In the genomic region with DNA sequence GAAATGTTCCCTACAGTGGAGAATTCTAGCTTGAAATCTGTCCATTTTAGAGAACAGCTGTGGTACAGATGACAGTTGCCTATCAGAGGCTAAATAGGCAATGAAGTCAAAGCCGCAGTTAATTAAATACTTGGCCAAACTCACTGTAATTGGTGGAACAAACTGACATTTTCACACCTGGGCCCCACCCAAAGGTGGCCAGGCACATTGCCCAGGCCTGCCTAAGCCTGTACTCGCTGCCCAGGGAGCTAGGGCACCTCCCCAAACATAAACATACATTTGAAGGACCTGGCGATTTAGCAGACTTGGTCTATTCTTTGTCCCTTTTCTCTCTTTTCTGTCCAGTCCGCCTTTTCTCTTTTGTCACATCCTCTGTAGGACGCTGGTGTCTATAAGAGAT, we compare ENCODE assay signal across 8 mouse cellular contexts. TPM values are rescaled to one million over a fixed set of nuclear protein-coding genes. Genes with fewer than 3 reads are reported as not detected.
DNase-seq lines count a peak whose midpoint lies in the region; ATAC-seq lines count a peak whose summit lies in the region.

Gene Ccdc17, plus strand, starts transcription at position 276 of the 400 bp plus-strand sequence.

- peak; percentile 13 for DNase-seq in kidney, adult 18-20 months
- DNase-seq in kidney, postnatal 14 days, result no peak
- DNase-seq in hindbrain, embryonic 11.5 days (ENCODE audit: low spot score), result no peak
- no peak for DNase-seq in left cerebral cortex, adult 8-10 months (ENCODE audit: low spot score in 2 of 2)
- DNase-seq in left cerebral cortex, postnatal 14 days (ENCODE audit: low spot score in 2 of 2), result no peak

- peak within 1 kb of the TSS; percentile 96 for H3K4me3 ChIP-seq in brown adipose tissue, adult 24 weeks (ENCODE audit: insufficient read depth, low read depth, low read length)
- H3K4me3 ChIP-seq in hindbrain, embryonic 11.5 days (ENCODE audit: low read depth, low read length), result peak within 1 kb of the TSS; percentile 67
- H3K4me3 ChIP-seq in liver, embryonic 15.5 days (replicated peaks), result peak within 1 kb of the TSS; percentile 76
- H3K4me3 ChIP-seq in stomach, embryonic 16.5 days (replicated peaks; ENCODE audit: low read length), result peak within 1 kb of the TSS; percentile 55

- H3K9ac ChIP-seq in hindbrain, embryonic 11.5 days (ENCODE audit: low read depth, low read length), result peak within 1 kb of the TSS; percentile 72
- peak within 1 kb of the TSS; percentile 72 for H3K9ac ChIP-seq in liver, embryonic 15.5 days
- H3K9ac ChIP-seq in stomach, embryonic 16.5 days (ENCODE audit: low read length), result peak within 1 kb of the TSS; percentile 87

- H3K36me3 ChIP-seq in hindbrain, embryonic 11.5 days (ENCODE audit: control insufficient read depth, insufficient read depth, low read length), result peaks cover 2% of the 10 kb centered on the region; the same call in 1 of the 2 replicates
- peaks cover 51% of the 10 kb centered on the region for H3K36me3 ChIP-seq in liver, embryonic 15.5 days (replicated peaks)
- peaks cover 15% of the 10 kb centered on the region for H3K36me3 ChIP-seq in stomach, embryonic 16.5 days (ENCODE audit: control insufficient read depth, insufficient read depth, low read length)

- no peaks in the 10 kb centered on the region for H3K27me3 ChIP-seq in hindbrain, embryonic 11.5 days (ENCODE audit: control insufficient read depth, insufficient read depth, low read length)
- H3K27me3 ChIP-seq in liver, embryonic 15.5 days, result no peaks in the 10 kb centered on the region
- H3K27me3 ChIP-seq in stomach, embryonic 16.5 days (ENCODE audit: control insufficient read depth, insufficient read depth, low read length), result no peaks in the 10 kb centered on the region

- H3K4me2 ChIP-seq in hindbrain, embryonic 11.5 days (replicated peaks; ENCODE audit: low read depth, low read length), result peak within 1 kb of the TSS; percentile 87
- H3K4me2 ChIP-seq in liver, embryonic 15.5 days, result peak within 1 kb of the TSS; percentile 92
- peak within 1 kb of the TSS; percentile 72 for H3K4me2 ChIP-seq in stomach, embryonic 16.5 days (ENCODE audit: low read depth, low read length)

- no peak for ATAC-seq in hindbrain, embryonic 11.5 days (ENCODE audit: low FRiP score)
- ATAC-seq in liver, embryonic 15.5 days (ENCODE audit: insufficient read depth), result no peak
- no peak for ATAC-seq in stomach, embryonic 16.5 days (ENCODE audit: insufficient read depth, low FRiP score)

- peak within 1 kb of the TSS; percentile 72 for H3K27ac ChIP-seq in brown adipose tissue, adult 24 weeks (replicated peaks; ENCODE audit: low read depth, low read length)
- H3K27ac ChIP-seq in hindbrain, embryonic 11.5 days (ENCODE audit: low read depth, low read length), result peak within 1 kb of the TSS; percentile 69
- H3K27ac ChIP-seq in liver, embryonic 15.5 days (replicated peaks), result peak within 1 kb of the TSS; percentile 77
- peak within 1 kb of the TSS; percentile 89 for H3K27ac ChIP-seq in stomach, embryonic 16.5 days (ENCODE audit: low read length)

- peaks cover 7% of the 10 kb centered on the region; the same call in 1 of the 2 replicates for H3K4me1 ChIP-seq in brown adipose tissue, adult 24 weeks (ENCODE audit: control insufficient read depth, insufficient read depth, insufficient read length, low read length)
- H3K4me1 ChIP-seq in hindbrain, embryonic 11.5 days (replicated peaks; ENCODE audit: control insufficient read depth, insufficient read depth, low read length), result peaks cover 2% of the 10 kb centered on the region; the same call in 1 of the 2 replicates
- H3K4me1 ChIP-seq in liver, embryonic 15.5 days (replicated peaks), result peaks cover 33% of the 10 kb centered on the region
- H3K4me1 ChIP-seq in stomach, embryonic 16.5 days (ENCODE audit: control insufficient read depth, insufficient read depth, low read length), result peaks cover 17% of the 10 kb centered on the region

- intact Hi-C loops in left cerebral cortex, postnatal 14 days (cut with DNase I), result no loop called here

- WGBS in hindbrain, embryonic 11.5 days, result 26% methylated on average over 5 of the region's 5 CpGs
- 33% methylated on average over 5 of the region's 5 CpGs for WGBS in liver, embryonic 15.5 days (ENCODE audit: insufficient replicate concordance)
- 22% methylated on average over 5 of the region's 5 CpGs for WGBS in stomach, embryonic 16.5 days

- H3K9me3 ChIP-seq in hindbrain, embryonic 11.5 days (ENCODE audit: control insufficient read depth, low read length), result no peaks in the 10 kb centered on the region
- no peaks in the 10 kb centered on the region for H3K9me3 ChIP-seq in liver, embryonic 15.5 days (replicated peaks)
- H3K9me3 ChIP-seq in stomach, embryonic 16.5 days (replicated peaks; ENCODE audit: control insufficient read depth, low read length), result no peaks in the 10 kb centered on the region; the same call in 1 of the 2 replicates

RNA-seq across cellular contexts. Expression of gene Ccdc17, which starts in this region (rescaled TPM):
- 2.7 and 4.5 TPM in 2 replicates for polyA plus RNA-seq in brown adipose tissue, adult 24 weeks (2012; ENCODE audit: insufficient read depth, insufficient read length, missing spikeins)
- 2.8 and 2.9 TPM in 2 replicates for polyA plus RNA-seq in hindbrain, embryonic 11.5 days (2014; fragmentation: Nextera tagmentation; extraction: Ambion mirVana)
- polyA plus RNA-seq in liver, embryonic 15.5 days (2015; fragmentation: Nextera tagmentation; extraction: Ambion mirVana), result 1.1 and 2.3 TPM in 2 replicates
- 4.0 and 4.4 TPM in 2 replicates for polyA plus RNA-seq in stomach, embryonic 16.5 days (2015; fragmentation: Nextera tagmentation; extraction: Ambion mirVana)
- 1 to 10 TPM; 5.5 to 8.0 (median 7.1) TPM for total RNA-seq in left cerebral cortex, adult 8-10 months (2022)
- total RNA-seq in left cerebral cortex, postnatal 14 days (2021), result 1 to 10 TPM; 4.6 to 5.7 TPM
